Mouse (Mus musculus): ENCODE results near the gene Slfn14. TPM values are rescaled to one million over a fixed set of nuclear protein-coding genes. Genes with fewer than 3 reads are reported as not detected.

The Slfn14 gene
- total RNA-seq, 4 experiments from 2014 or later: not detected

Other genes starting within 250 kb of the Slfn14 start
- under 1 TPM; 0.48 to 0.62 (median 0.56) TPM for gene Slfn2, start 221.6 kb downstream of the Slfn14 start, total RNA-seq (2022)
- gene Slfn1, start 169.9 kb downstream of the Slfn14 start, total RNA-seq (2022): not detected
- gene Slfn4, start 111.5 kb downstream of the Slfn14 start, total RNA-seq (2022): under 1 TPM in 1 of 4 experiments, not detected in 3; 0.08 TPM
- gene Slfn3, start 95.4 kb downstream of the Slfn14 start, total RNA-seq (2022): under 1 TPM in 3 of 4 experiments, not detected in 1; 0.24 to 0.43 (median 0.34) TPM
- 10 to 100 TPM; 28.5 to 34.9 (median 32.6) TPM for gene Ap2b1, start 12.3 kb upstream of the Slfn14 start, total RNA-seq (2022)
- gene Pex12, start 15.9 kb upstream of the Slfn14 start, total RNA-seq (2022): 10 to 100 TPM in 3 of 4 experiments, 1 to 10 TPM in 1; 9.2 to 17.1 (median 15.2) TPM
- under 1 TPM; 0.19 to 0.63 (median 0.49) TPM for gene Rasl10b, start 122.4 kb upstream of the Slfn14 start, total RNA-seq (2022)
- not detected for gene Gas2l2, start 142.7 kb upstream of the Slfn14 start, total RNA-seq (2022)
- gene 1700020L24Rik, start 151.0 kb upstream of the Slfn14 start, total RNA-seq (2022): not detected
- gene Mmp28, start 176.3 kb upstream of the Slfn14 start, total RNA-seq (2022): 1 to 10 TPM; 1.7 to 2.6 (median 2.1) TPM
- 10 to 100 TPM; 17.5 to 28.4 (median 22.8) TPM for gene Taf15, start 186.4 kb upstream of the Slfn14 start, total RNA-seq (2022)
- not detected for gene Heatr9, start 235.4 kb upstream of the Slfn14 start, total RNA-seq (2022)
- not detected for gene Ccl5, start 243.8 kb upstream of the Slfn14 start, total RNA-seq (2022)